In the genomic region with DNA sequence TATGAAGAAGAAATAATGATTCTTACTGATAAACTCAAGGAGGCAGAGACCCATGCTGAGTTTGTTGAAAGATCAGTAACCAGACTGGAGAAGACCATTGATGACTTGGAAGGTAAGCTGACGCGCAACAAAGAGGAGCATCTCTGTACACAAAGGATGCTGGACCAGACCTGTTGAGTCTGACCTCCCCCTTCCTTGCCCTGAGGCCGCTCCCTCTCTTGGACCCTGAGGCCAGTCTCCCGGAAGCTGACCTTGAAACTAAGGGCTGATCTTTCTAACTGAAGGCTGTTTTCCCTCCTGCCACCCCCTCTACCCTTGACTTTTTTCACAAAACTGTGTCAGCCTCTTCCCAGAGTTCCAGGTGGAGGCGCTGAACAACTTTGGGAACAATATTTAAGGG, we compare ENCODE assay signal across 22 mouse cellular contexts. TPM values are rescaled to one million over a fixed set of nuclear protein-coding genes. Genes with fewer than 3 reads are reported as not detected.
"Had no signal": no experiment of that assay in that cellular context is flagged by ENCODE, and none has a peak within 500 bp of the region (broad histone marks: within the 10 kb centered on the region; RNA-seq: fewer than 3 reads in every experiment).

No protein-coding gene starts in this region.

- H3K9me3 ChIP-seq: neural tube, embryonic 13.5 days; neural tube, embryonic 15.5 days; stomach, embryonic 15.5 days had no signal

- H3K27me3 ChIP-seq: neural tube, embryonic 13.5 days; neural tube, embryonic 15.5 days; stomach, embryonic 15.5 days had no signal

- H3K36me3 ChIP-seq: neural tube, embryonic 13.5 days; neural tube, embryonic 15.5 days; stomach, embryonic 15.5 days had no signal

- H3K27ac ChIP-seq: neural tube, embryonic 13.5 days; neural tube, embryonic 15.5 days; stomach, embryonic 15.5 days; stomach, postnatal 0 days had no signal

- H3K9ac ChIP-seq: neural tube, embryonic 13.5 days; neural tube, embryonic 15.5 days; stomach, embryonic 15.5 days had no signal

- DNase-seq: retina, postnatal 1 day; right cerebral cortex, adult 18-20 months; right cerebral cortex, postnatal 14 days; right cerebral cortex, postnatal 25 days; right cerebral cortex, postnatal 4 days; spleen, adult 18-20 months; thymus, adult 18-20 months; thymus, adult 2 months; thymus, postnatal 14 days; thymus, postnatal 25 days; thymus, postnatal 36 days; thymus, postnatal 4 days had no signal

- H3K4me1 ChIP-seq: neural tube, embryonic 13.5 days; neural tube, embryonic 15.5 days; stomach, embryonic 15.5 days had no signal

- H3K4me2 ChIP-seq: neural tube, embryonic 13.5 days; neural tube, embryonic 15.5 days; stomach, embryonic 15.5 days had no signal

- H3K4me3 ChIP-seq: neural tube, embryonic 13.5 days; neural tube, embryonic 15.5 days; stomach, embryonic 15.5 days had no signal

RNA-seq across cellular contexts. Expression of a gene that starts 43.5 kb away (rescaled TPM):
- polyA plus RNA-seq: neural tube, embryonic 14.5 days; neural tube, embryonic 15.5 days; small intestine, adult 2 months; spleen, adult 2 months; stomach, postnatal 0 days; testis, adult 2 months; thymus, adult 2 months; thymus, postnatal 0 days; urinary bladder, adult 2 months had no signal
